Mouse (Mus musculus) kidney, postnatal 36 days (tissue): ENCODE results near the gene Akap8l.

Experiments
- DNase-seq, 2 experiments: peaks; one replicate each; pipeline ENCODE4 v3.0.0; 2021 to 2022; ENCODE audit warnings: mixed read lengths in 2 of 2

Gene Akap8l

GRCm38 (mm10) chr17:32317032-32317431, 33.4 kb downstream of the Akap8l start:
- no peak for DNase-seq

- DNase-seq = no peak
Measured at GRCm38 (mm10) chr17:32315560-32315959, 34.8 kb downstream of the Akap8l start.

GRCm38 (mm10) chr17:32313892-32314291, 36.5 kb downstream of the Akap8l start:
- DNase-seq = no peak

GRCm38 (mm10) chr17:32312801-32313200, 37.6 kb downstream of the Akap8l start:
- DNase-seq = no peak

GRCm38 (mm10) chr17:32307963-32308362, 42.4 kb downstream of the Akap8l start:
- DNase-seq = no peak

- DNase-seq = no peak
Measured at GRCm38 (mm10) chr17:32298125-32298524, 52.3 kb downstream of the Akap8l start.

- no peak for DNase-seq
Measured at GRCm38 (mm10) chr17:32295901-32296300, 54.5 kb downstream of the Akap8l start.

- DNase-seq = no peak
Measured at GRCm38 (mm10) chr17:32295160-32295559, 55.2 kb downstream of the Akap8l start.

- no peak for DNase-seq
Measured at GRCm38 (mm10) chr17:32285138-32285670, 65.2 kb downstream of the Akap8l start.

GRCm38 (mm10) chr17:32284262-32285137, 65.9 kb downstream of the Akap8l start, which contains the start of gene Brd4:
Gene Brd4 (minus strand): TSS chr17:32284722.
- peak; percentile 91 to 95 for DNase-seq

GRCm38 (mm10) chr17:32283771-32284221, 66.6 kb downstream of the Akap8l start:
- peak; percentile 52 to 79 for DNase-seq

- DNase-seq = peak; percentile 27 to 58
Measured at GRCm38 (mm10) chr17:32283341-32283740, 67.1 kb downstream of the Akap8l start.

- peak in 1 of 2 experiments; percentile 30 for DNase-seq
Measured at GRCm38 (mm10) chr17:32281611-32282310, 68.6 kb downstream of the Akap8l start.

- DNase-seq = no peak
Measured at GRCm38 (mm10) chr17:32281126-32281525, 69.3 kb downstream of the Akap8l start.

GRCm38 (mm10) chr17:32280575-32280974, 69.8 kb downstream of the Akap8l start:
- DNase-seq = no peak

- DNase-seq = no peak
Measured at GRCm38 (mm10) chr17:32277201-32277600, 73.2 kb downstream of the Akap8l start.

- DNase-seq = no peak
Measured at GRCm38 (mm10) chr17:32275568-32275967, 74.8 kb downstream of the Akap8l start.
